Mouse (Mus musculus) spleen, adult 2 months (tissue): ENCODE measurements around the gene Gadd45a. TPM values are rescaled to one million over a fixed set of nuclear protein-coding genes. Genes with fewer than 3 reads are reported as not detected.
"Not testable (repeated sequence)": the region's sequence is repeated elsewhere in the genome, so short reads cannot be mapped to it uniquely, and the experiment has no call there.

Experiments
- DNase-seq, 2 experiments: peaks; one replicate each; pipeline versions ENCODE4 v3.0.0 to v3.0.0-alpha.2; 2012 to 2021; ENCODE audit warnings: low spot score in 2 of 2, low read depth in 1 of 2
- H3K27ac ChIP-seq: fragments of 200-500 bp; 2 replicates; pipeline ENCODE4 v1.5.1; 2012; ENCODE audit warnings: low read length, inconsistent platforms; ENCODE audit not compliant: insufficient read depth
- H3K27me3 ChIP-seq: fragments of 200-500 bp; 2 replicates; pipeline ENCODE4 v1.6.1; 2012; ENCODE audit warnings: mild to moderate bottlenecking, moderate library complexity, low read length, inconsistent platforms; ENCODE audit not compliant: control insufficient read depth, insufficient read depth
- H3K36me3 ChIP-seq: fragments of 200-500 bp; 2 replicates; pipeline ENCODE4 v1.6.1; 2012; ENCODE audit warnings: mild to moderate bottlenecking, low read length, inconsistent platforms; ENCODE audit not compliant: control insufficient read depth, insufficient read depth
- H3K4me1 ChIP-seq: fragments of 200-500 bp; 2 replicates; pipeline ENCODE4 v1.6.1; 2011; ENCODE audit warnings: inconsistent platforms; ENCODE audit not compliant: control insufficient read depth, insufficient read depth, insufficient read length
- H3K4me3 ChIP-seq: fragments of 200-500 bp; 2 replicates; pipeline ENCODE4 v1.5.1; 2011; ENCODE audit warnings: mild to moderate bottlenecking, inconsistent platforms; ENCODE audit not compliant: insufficient read depth, insufficient read length; ENCODE audit errors: extremely low read depth
- CTCF ChIP-seq: fragments of 200-500 bp; IDR thresholded peaks from 2 replicates; pipeline ENCODE4 v1.5.1; 2011; ENCODE audit warnings: mild to moderate bottlenecking, inconsistent platforms; ENCODE audit not compliant: insufficient read depth, insufficient read length, insufficient replicate concordance; ENCODE audit errors: extremely low read depth
- POLR2A ChIP-seq: fragments of 200-500 bp; IDR thresholded peaks from 2 replicates; pipeline ENCODE4 v1.6.1; 2011; ENCODE audit warnings: low read depth, low read length, inconsistent platforms
- WGBS: fragments of 180-500 bp; shearing (Covaris S2); methylation state at CpG from one replicate; pipeline ENCODE4 v1.1.7; 2018; 5-methylcytosine and 5-hydroxymethylcytosine counted together
- polyA plus RNA-seq: library from polyadenylated mRNA; depleted of rRNA; stranded (reverse); fragments of >200 nt; gene quantifications from 2 replicates; pipeline ENCODE4 v1.2.3, GENCODE M21; 2012

Gadd45a gene
- polyA plus RNA-seq, 1 experiment: 56.9 TPM

DNA sequence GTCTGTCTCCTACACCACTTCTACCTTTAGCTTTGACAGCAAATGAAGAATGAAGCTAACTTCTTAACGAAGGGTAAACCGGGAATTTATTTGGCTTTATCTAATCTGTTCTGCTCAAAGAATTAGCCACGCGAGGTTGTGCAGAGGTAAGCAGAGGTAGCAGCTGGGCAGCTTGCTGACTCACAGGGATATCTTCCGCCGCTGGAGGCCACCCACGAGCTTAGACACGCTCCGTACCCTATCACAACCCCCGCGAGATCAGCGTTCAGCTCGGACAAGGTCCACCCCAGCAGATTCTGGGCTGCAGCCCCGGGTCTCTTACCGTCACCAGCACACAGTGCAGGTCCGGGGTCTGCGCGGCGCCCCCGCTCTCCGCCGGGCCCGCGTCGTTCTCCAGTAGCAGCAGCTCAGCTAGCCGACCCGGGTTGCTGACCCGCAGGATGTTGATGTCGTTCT, 873 bp downstream of the Gadd45a start:
- H3K27me3 ChIP-seq: no peaks in the 10 kb centered on the region; the same call in 1 of the 2 replicates
- H3K4me1 ChIP-seq: 0 out of 2 replicates have a peak, but pooled peaks cover 4% of the 10 kb centered on the region
- peak overlapping the region; percentile 68 for H3K27ac ChIP-seq
- peak overlapping the region; percentile 82 for H3K4me3 ChIP-seq
- under 1% methylated on average over 29 of the region's 29 CpGs for WGBS
- peak; percentile 47 to 80 for DNase-seq
- peaks cover 5% of the 10 kb centered on the region; the same call in 1 of the 2 replicates for H3K36me3 ChIP-seq
- peak; percentile 69; the same call in 1 of the 2 replicates for TF ChIP-seq CTCF
- no peak for TF ChIP-seq POLR2A

DNA sequence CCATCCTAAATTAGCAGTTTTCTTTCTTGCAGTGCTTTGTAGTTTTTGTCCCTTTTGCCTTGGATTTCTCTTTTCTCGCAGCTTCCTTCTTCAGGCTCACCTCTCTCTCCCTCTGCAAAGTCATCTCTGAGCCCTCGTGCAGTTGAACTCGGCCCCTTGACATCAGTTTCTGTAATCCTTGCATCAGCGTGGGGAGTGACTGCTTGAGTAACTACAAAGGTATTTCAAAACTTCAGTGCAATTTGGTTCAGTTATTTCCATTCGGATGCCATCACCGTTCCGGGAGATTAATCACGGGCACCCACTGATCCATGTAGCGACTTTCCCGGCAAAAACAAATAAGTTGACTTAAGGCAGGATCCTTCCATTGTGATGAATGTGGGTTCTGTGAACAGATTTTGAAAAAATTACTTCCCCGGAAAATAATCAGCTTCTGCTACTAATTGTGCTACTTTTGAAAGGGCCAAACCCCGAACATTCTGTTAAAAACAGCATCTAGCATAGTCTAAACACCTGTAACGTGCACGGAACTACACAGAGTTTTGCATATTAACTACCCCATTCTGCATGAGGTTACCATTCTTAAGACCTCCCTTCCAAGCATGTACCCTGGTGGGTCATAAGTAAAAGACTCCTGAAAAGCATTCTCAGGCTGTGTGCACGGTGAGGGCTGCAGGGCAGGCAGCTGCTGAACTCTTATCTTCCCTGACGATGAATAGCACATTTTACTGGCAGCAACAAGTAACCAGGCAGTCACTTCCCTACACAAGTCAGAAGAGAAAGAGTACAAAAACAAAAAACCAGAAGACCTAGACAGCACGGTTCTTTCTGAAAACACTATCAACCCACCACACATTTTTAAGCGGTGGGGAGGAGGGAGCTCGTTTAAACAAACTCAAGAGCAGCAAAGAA, 1.6 kb downstream of the Gadd45a start:
- no peaks in the 10 kb centered on the region; the same call in 1 of the 2 replicates for H3K27me3 ChIP-seq
- DNase-seq: no peak
- TF ChIP-seq POLR2A (no peak), CTCF (no peak)
- 0 out of 2 replicates have a peak, but pooled peaks cover 4% of the 10 kb centered on the region for H3K4me1 ChIP-seq
- H3K4me3 ChIP-seq: peak overlapping the region; percentile 42
- peaks cover 5% of the 10 kb centered on the region; the same call in 1 of the 2 replicates for H3K36me3 ChIP-seq
- no peak overlapping the region for H3K27ac ChIP-seq
- 49% methylated on average over 19 of the region's 19 CpGs for WGBS

DNA sequence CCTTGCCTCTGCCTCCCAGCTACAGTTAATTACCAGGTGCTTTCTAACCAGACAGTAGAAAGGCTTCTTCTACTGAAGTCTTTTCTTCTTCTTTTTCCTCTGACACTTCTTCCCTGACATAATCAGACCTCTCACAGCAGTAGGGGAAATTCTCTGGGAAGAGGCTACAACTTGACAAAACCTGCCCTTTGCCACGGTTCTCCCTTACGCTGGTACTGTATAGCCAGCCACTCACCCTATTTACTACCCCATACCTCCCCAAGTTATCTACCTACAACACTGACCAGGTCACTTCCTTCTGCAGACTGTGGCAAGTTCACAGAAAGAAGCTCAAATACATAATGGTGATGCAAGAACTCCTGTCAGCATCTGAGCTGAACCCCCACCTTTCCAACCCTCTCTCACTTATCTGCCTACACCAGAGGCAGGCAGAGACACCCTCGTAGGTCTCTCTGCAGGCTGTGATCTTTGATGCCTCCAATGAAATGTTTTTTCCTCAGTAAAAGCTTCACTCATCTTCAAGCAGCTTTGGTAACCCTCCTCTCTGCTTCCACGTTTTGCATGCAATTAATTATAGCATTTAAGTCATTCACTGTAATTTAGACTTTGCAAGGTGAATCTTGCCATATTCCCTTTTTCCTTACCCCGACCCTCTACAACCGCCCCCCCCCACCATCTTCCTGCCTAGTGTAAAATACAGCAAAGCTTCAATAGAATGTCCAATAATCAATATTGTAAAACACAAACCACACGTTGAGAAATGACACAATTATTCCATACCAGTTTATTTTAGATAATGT, 2.7 kb downstream of the Gadd45a start:
- 0 out of 2 replicates have a peak, but pooled peaks cover 4% of the 10 kb centered on the region for H3K4me1 ChIP-seq
- H3K27ac ChIP-seq: no peak overlapping the region
- H3K4me3 ChIP-seq: no peak overlapping the region
- no peak for DNase-seq
- 73% methylated on average over 7 of the region's 7 CpGs for WGBS
- no peak for TF ChIP-seq CTCF
- TF ChIP-seq POLR2A: no peak
- H3K27me3 ChIP-seq: no peaks in the 10 kb centered on the region; the same call in 1 of the 2 replicates
- H3K36me3 ChIP-seq: peaks cover 5% of the 10 kb centered on the region; the same call in 1 of the 2 replicates

DNA sequence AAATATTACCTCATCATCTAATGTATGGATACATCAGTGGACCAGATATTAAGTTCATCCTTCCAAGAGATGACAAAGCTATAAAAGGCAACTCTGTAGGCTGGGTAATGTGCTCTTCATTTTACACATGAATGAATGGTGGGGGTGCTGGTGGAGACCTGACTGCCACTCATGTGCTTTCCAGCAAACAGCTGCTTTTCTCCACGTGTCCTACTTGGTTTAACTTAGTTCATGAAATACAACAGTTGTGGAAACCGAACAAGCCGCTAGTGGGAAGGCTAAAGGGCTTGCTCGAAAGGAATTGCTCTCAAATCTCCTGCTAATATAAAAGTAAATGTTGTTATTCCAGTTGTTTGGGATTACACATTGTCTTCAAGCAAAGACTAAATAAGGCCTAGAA, 3.7 kb downstream of the Gadd45a start:
- TF ChIP-seq POLR2A: no peak
- no peak for TF ChIP-seq CTCF
- Histone ChIP-seq H3K4me3 (no peak overlapping the region), H3K4me1 (0 out of 2 replicates have a peak, but pooled peaks cover 4% of the 10 kb centered on the region), H3K36me3 (peaks cover 5% of the 10 kb centered on the region; the same call in 1 of the 2 replicates), H3K27me3 (no peaks in the 10 kb centered on the region; the same call in 1 of the 2 replicates), H3K27ac (no peak overlapping the region)
- 85% methylated on average over 4 of the region's 4 CpGs for WGBS
- DNase-seq: no peak

DNA sequence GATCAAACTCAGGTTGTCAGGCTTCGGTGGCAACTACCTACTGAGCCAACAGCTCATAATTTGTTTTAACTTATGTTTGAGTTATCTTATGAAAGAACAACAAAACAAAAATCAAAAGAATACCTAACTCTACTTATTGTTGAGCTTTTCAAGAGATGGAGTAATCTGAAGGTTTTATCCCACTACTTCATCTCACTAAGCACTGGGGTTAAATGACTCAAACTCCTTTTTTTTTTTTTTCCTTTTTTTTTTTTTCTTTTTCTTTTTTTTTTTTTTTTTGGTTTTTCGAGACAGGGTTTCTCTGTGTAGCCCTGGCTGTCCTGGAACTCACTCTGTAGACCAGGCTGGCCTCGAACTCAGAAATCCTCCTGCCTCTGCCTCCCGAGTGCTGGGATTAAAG, 4.3 kb downstream of the Gadd45a start:
- not testable (repeated sequence) for H3K36me3 ChIP-seq, DNase-seq, H3K27me3 ChIP-seq, H3K27ac ChIP-seq, H3K4me3 ChIP-seq, H3K4me1 ChIP-seq
- WGBS: 100% methylated on average over 3 of the region's 4 CpGs

DNA sequence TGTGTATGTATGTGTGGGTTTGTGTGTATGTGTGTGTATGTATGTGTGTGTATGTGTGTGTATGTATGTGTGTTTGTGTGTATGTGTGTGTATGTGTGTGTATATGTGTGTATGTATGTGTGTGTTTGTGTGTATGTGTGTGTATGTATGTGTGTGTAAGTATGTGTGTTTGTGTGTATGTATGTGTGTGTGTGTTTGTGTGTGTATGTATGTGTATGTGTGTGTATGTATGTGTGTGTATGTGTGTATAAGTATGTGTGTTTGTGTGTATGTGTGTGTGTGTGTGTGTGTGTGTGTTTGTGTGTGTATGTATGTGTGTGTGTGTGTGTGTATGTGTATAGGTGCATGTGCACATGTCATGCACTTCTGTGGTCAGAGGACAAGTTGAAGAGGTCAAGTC, 4.7 kb downstream of the Gadd45a start:
- H3K27ac ChIP-seq, DNase-seq: not testable (repeated sequence)

More for the DNA sequence above, 4.7 kb downstream of the Gadd45a start:
- not testable (repeated sequence) for H3K36me3 ChIP-seq, H3K27me3 ChIP-seq, H3K4me3 ChIP-seq, H3K4me1 ChIP-seq
